Mouse (Mus musculus): ENCODE results near the gene Snx10. TPM values are rescaled to one million over a fixed set of nuclear protein-coding genes. Genes with fewer than 3 reads are reported as not detected.

The Snx10 gene
- polyA plus RNA-seq, 1 experiment, result 1.5 TPM

GRCm38 (mm10) chr6:51629671-51630070 is 106.0 kb downstream of the Snx10 start:
- WGBS, result 54% methylated on average over 3 of the region's 3 CpGs
- DNase-seq (ENCODE audit: low read depth, low spot score), result no peak

GRCm38 (mm10) chr6:51630184-51630583 is 106.5 kb downstream of the Snx10 start:
- WGBS, result 60% methylated on average over 2 of the region's 2 CpGs

GRCm38 (mm10) chr6:51632928-51633662 is 109.4 kb downstream of the Snx10 start:
- DNase-seq (ENCODE audit: low read depth, low spot score), result no peak
- WGBS, result 57% methylated on average over 4 of the region's 4 CpGs

More at GRCm38 (mm10) chr6:51630184-51630583, 106.5 kb downstream of the Snx10 start:
- no peak for DNase-seq (ENCODE audit: low read depth, low spot score)

GRCm38 (mm10) chr6:51633663-51634362 is 110.1 kb downstream of the Snx10 start:
- DNase-seq (ENCODE audit: low read depth, low spot score), result no peak
- 59% methylated on average over 8 of the region's 8 CpGs for WGBS

GRCm38 (mm10) chr6:51636019-51636568 is 112.4 kb downstream of the Snx10 start:
- no peak for DNase-seq (ENCODE audit: low read depth, low spot score)
- 24% methylated on average over 11 of the region's 11 CpGs for WGBS

Other genes with a start within 250 kb of the Snx10 start
- gene Nfe2l3, start 91.2 kb upstream of the Snx10 start, polyA plus RNA-seq (2012; rRNA removed), result 0.08 and 0.15 TPM in 2 replicates
- gene Hnrnpa2b1, start 54.0 kb upstream of the Snx10 start, polyA plus RNA-seq (2012; rRNA removed), result 74.2 and 96.4 TPM in 2 replicates
- gene Cbx3, start 53.5 kb upstream of the Snx10 start, polyA plus RNA-seq (2012; rRNA removed), result 6.8 and 7.4 TPM in 2 replicates

Data from large intestine, adult 2 months (tissue).